Mouse (Mus musculus) cerebellum, postnatal 4 days (tissue): ENCODE results near the gene Osbpl6.

Experiments
- DNase-seq, 2 experiments: peaks; one replicate each; pipeline ENCODE4 v3.0.0; 2022; ENCODE audit warnings: low spot score in 2 of 2, mixed read lengths in 1 of 2

Gene Osbpl6

GRCm38 (mm10) chr2:76406151-76406936 is at the start of gene Osbpl6:
TSS of gene Osbpl6 (plus strand) at chr2:76406508.
- DNase-seq: peak; percentile 37 to 71

- no peak for DNase-seq
Measured at GRCm38 (mm10) chr2:76360226-76360625, 46.1 kb upstream of the Osbpl6 start, which contains the start of gene Cyct. TSS of gene Cyct (minus strand) at chr2:76360450.

GRCm38 (mm10) chr2:76362111-76362510 is 44.2 kb upstream of the Osbpl6 start:
- peak; percentile 31 to 39 for DNase-seq

GRCm38 (mm10) chr2:76365811-76366210 is 40.5 kb upstream of the Osbpl6 start:
- no peak for DNase-seq

GRCm38 (mm10) chr2:76367188-76367922 is 39.0 kb upstream of the Osbpl6 start:
- DNase-seq: peak; percentile 63 to 87

GRCm38 (mm10) chr2:76368861-76369660 is 37.2 kb upstream of the Osbpl6 start:
- no peak for DNase-seq

- DNase-seq: peak; percentile 85 to 93
Measured at GRCm38 (mm10) chr2:76369821-76370655, 36.3 kb upstream of the Osbpl6 start, which contains the start of gene Rbm45. TSS of gene Rbm45 (plus strand) at chr2:76369984.

- DNase-seq: no peak
Measured at GRCm38 (mm10) chr2:76370656-76370922, 35.7 kb upstream of the Osbpl6 start.

- no peak for DNase-seq
Measured at GRCm38 (mm10) chr2:76372244-76372643, 34.1 kb upstream of the Osbpl6 start.

- no peak for DNase-seq
Measured at GRCm38 (mm10) chr2:76374544-76375206, 31.6 kb upstream of the Osbpl6 start.

GRCm38 (mm10) chr2:76378646-76379045 is 27.7 kb upstream of the Osbpl6 start:
- DNase-seq: no peak

GRCm38 (mm10) chr2:76386531-76386930 is 19.8 kb upstream of the Osbpl6 start:
- DNase-seq: no peak

GRCm38 (mm10) chr2:76400178-76400577 is 6.1 kb upstream of the Osbpl6 start:
- no peak for DNase-seq

- no peak for DNase-seq
Measured at GRCm38 (mm10) chr2:76405596-76406150, 635 bp upstream of the Osbpl6 start.

- DNase-seq: peak; percentile 39 to 61
Measured at GRCm38 (mm10) chr2:76406937-76407441, 681 bp downstream of the Osbpl6 start.

GRCm38 (mm10) chr2:76409526-76409925 is 3.2 kb downstream of the Osbpl6 start:
- no peak for DNase-seq

GRCm38 (mm10) chr2:76409986-76410385 is 3.7 kb downstream of the Osbpl6 start:
- no peak for DNase-seq

- DNase-seq: no peak
Measured at GRCm38 (mm10) chr2:76412924-76413323, 6.6 kb downstream of the Osbpl6 start.

GRCm38 (mm10) chr2:76417446-76418141 is 11.3 kb downstream of the Osbpl6 start:
- DNase-seq: no peak

GRCm38 (mm10) chr2:76418142-76418518 is 11.8 kb downstream of the Osbpl6 start:
- DNase-seq: no peak
